Mouse (Mus musculus): ENCODE measurements around the gene Numb.

- no peak for TF ChIP-seq POLR2A (IDR thresholded peaks at IDR 0.05; ENCODE audit: extremely low read depth, insufficient read depth, low read length)
- TF ChIP-seq CTCF (IDR thresholded peaks at IDR 0.05; ENCODE audit: extremely low read depth, insufficient read depth, low read length) = no peak
Measured at GRCm38 (mm10) chr12:83858052-83858451, 63.7 kb downstream of the Numb start.

Measured in cortical plate, adult 2 months (tissue).